Comparison of ENCODE assay signal across 8 mouse cellular contexts in the genomic region with DNA sequence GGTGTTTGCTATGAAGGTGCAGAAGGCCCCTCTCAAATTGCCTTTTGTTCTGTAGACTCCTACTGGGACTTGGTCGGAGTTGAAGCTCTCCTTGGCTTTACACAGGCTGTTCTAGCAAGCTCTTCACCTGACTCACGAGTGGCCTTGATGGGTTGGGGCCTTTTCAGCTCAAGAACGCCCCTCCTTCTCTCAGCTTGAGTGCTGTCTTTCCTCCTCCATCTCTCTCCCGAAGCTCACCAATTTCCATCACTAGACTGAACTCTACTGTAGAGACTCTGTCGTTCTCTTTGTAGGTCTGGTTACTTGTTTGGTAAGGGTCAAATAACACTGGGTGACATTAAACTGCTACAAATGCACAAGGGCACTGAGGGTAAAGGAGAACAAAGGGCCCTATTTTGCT. TPM values are rescaled to one million over a fixed set of nuclear protein-coding genes. Genes with fewer than 3 reads are reported as not detected.
A peak's percentile ranks its signal among the peaks of the same experiment; 100 is the strongest.
DNase-seq lines count a peak whose midpoint lies in the region; ATAC-seq lines count a peak whose summit lies in the region.

No protein-coding gene starts in this region.

- peak overlapping the region; percentile 90 for H3K4me3 ChIP-seq in erythroblast, embryonic 14.5 days (replicated peaks)
- peak overlapping the region; percentile 57 for H3K4me3 ChIP-seq in embryonic facial prominence, embryonic 13.5 days
- peak overlapping the region; percentile 79 for H3K4me3 ChIP-seq in liver, embryonic 12.5 days

- peak overlapping the region; percentile 94 for H3K27ac ChIP-seq in embryonic facial prominence, embryonic 13.5 days
- H3K27ac ChIP-seq in liver, embryonic 12.5 days, result peak overlapping the region; percentile 81

- H3K4me1 ChIP-seq in erythroblast, embryonic 14.5 days (ENCODE audit: control insufficient read depth), result peaks cover 16% of the 10 kb centered on the region
- peaks cover 12% of the 10 kb centered on the region for H3K4me1 ChIP-seq in embryonic facial prominence, embryonic 13.5 days
- peaks cover 18% of the 10 kb centered on the region for H3K4me1 ChIP-seq in liver, embryonic 12.5 days

- no peaks in the 10 kb centered on the region for H3K27me3 ChIP-seq in erythroblast, embryonic 14.5 days (ENCODE audit: control insufficient read depth)
- H3K27me3 ChIP-seq in embryonic facial prominence, embryonic 13.5 days, result no peaks in the 10 kb centered on the region
- H3K27me3 ChIP-seq in liver, embryonic 12.5 days (replicated peaks), result no peaks in the 10 kb centered on the region

- H3K4me2 ChIP-seq in embryonic facial prominence, embryonic 13.5 days, result peak overlapping the region; percentile 70
- peak overlapping the region; percentile 90 for H3K4me2 ChIP-seq in liver, embryonic 12.5 days

- no peak for ATAC-seq in erythroblast, adult 5-6 weeks (replicated peaks; ENCODE audit: low FRiP score, poor library complexity, severe bottlenecking)
- ATAC-seq in embryonic facial prominence, embryonic 13.5 days (ENCODE audit: insufficient number of reproducible peaks, insufficient read depth, low FRiP score, low TSS enrichment, low read depth), result no peak
- no peak for ATAC-seq in liver, embryonic 12.5 days

- H3K36me3 ChIP-seq in erythroblast, embryonic 14.5 days (ENCODE audit: control insufficient read depth), result no peaks in the 10 kb centered on the region
- H3K36me3 ChIP-seq in embryonic facial prominence, embryonic 13.5 days, result no peaks in the 10 kb centered on the region
- H3K36me3 ChIP-seq in liver, embryonic 12.5 days, result no peaks in the 10 kb centered on the region

- H3K9ac ChIP-seq in embryonic facial prominence, embryonic 13.5 days, result peak overlapping the region; percentile 74
- peak overlapping the region; percentile 79 for H3K9ac ChIP-seq in liver, embryonic 12.5 days

- WGBS in embryonic facial prominence, embryonic 13.5 days, result 74% methylated on average over 5 of the region's 5 CpGs
- 58% methylated on average over 5 of the region's 5 CpGs for WGBS in liver, embryonic 12.5 days (ENCODE audit: insufficient replicate concordance)

- no peaks in the 10 kb centered on the region for H3K9me3 ChIP-seq in erythroblast, embryonic 14.5 days (ENCODE audit: control insufficient read depth, low read length)
- no peaks in the 10 kb centered on the region for H3K9me3 ChIP-seq in embryonic facial prominence, embryonic 13.5 days
- no peaks in the 10 kb centered on the region for H3K9me3 ChIP-seq in liver, embryonic 12.5 days (replicated peaks)

- peak; percentile 50 for DNase-seq in 416B (ENCODE audit: low read depth)
- no peak for DNase-seq in left cerebral cortex, adult 18-20 months (ENCODE audit: low spot score in 2 of 2)
- no peak for DNase-seq in ovary, postnatal 14 days (ENCODE audit: low spot score)
- DNase-seq in urinary bladder, postnatal 25 days (ENCODE audit: low spot score), result no peak

RNA-seq across cellular contexts. Expression of a gene that starts 0.7 kb away (rescaled TPM):
- polyA plus RNA-seq in erythroblast, embryonic 14.5 days (2012), result 1.3 TPM in 2 replicates
- total RNA-seq in erythroblast, adult 5-6 weeks (2015; ENCODE audit: low replicate concordance), result 3.5 and 5.0 TPM in 2 replicates
- total RNA-seq in erythroblast, adult 5-6 weeks (2017; ENCODE audit: low replicate concordance), result 0.77 and 4.5 TPM in 2 replicates
- polyA plus RNA-seq in embryonic facial prominence, embryonic 13.5 days (2015; fragmentation: Nextera tagmentation; extraction: Ambion mirVana), result 23.4 and 23.9 TPM in 2 replicates
- 5.6 and 6.1 TPM in 2 replicates for polyA plus RNA-seq in liver, embryonic 12.5 days (2016; fragmentation: Nextera tagmentation; extraction: Ambion mirVana)
- total RNA-seq in left cerebral cortex, adult 18-20 months (2021), result 1 to 10 TPM; 6.4 to 7.0 TPM

RNA-seq across cellular contexts. Expression of a gene that starts 30.5 kb away (rescaled TPM):
- polyA plus RNA-seq in erythroblast, embryonic 14.5 days (2012), result 0.44 and 0.54 TPM in 2 replicates
- not detected in 2 replicates for total RNA-seq in erythroblast, adult 5-6 weeks (2015; ENCODE audit: low replicate concordance)
- total RNA-seq in erythroblast, adult 5-6 weeks (2017; ENCODE audit: low replicate concordance), result not detected in 2 replicates
- 874 and 912 TPM in 2 replicates for polyA plus RNA-seq in embryonic facial prominence, embryonic 13.5 days (2015; fragmentation: Nextera tagmentation; extraction: Ambion mirVana)
- polyA plus RNA-seq in liver, embryonic 12.5 days (2016; fragmentation: Nextera tagmentation; extraction: Ambion mirVana), result 372 and 384 TPM in 2 replicates
- 100 to 1,000 TPM in 1 of 2 experiments, 10 to 100 TPM in 1; 94.5 to 106 TPM for total RNA-seq in left cerebral cortex, adult 18-20 months (2021)

RNA-seq across cellular contexts. Expression of a gene that starts 53.8 kb away (rescaled TPM):
- not detected in 2 replicates for polyA plus RNA-seq in erythroblast, embryonic 14.5 days (2012)
- total RNA-seq in erythroblast, adult 5-6 weeks (2015; ENCODE audit: low replicate concordance), result not detected in 2 replicates
- total RNA-seq in erythroblast, adult 5-6 weeks (2017; ENCODE audit: low replicate concordance), result not detected in 2 replicates
- polyA plus RNA-seq in embryonic facial prominence, embryonic 13.5 days (2015; fragmentation: Nextera tagmentation; extraction: Ambion mirVana), result 0.34 and 0.87 TPM in 2 replicates
- polyA plus RNA-seq in liver, embryonic 12.5 days (2016; fragmentation: Nextera tagmentation; extraction: Ambion mirVana), result 0.54 and 0.91 TPM in 2 replicates
- not detected for total RNA-seq in left cerebral cortex, adult 18-20 months (2021)

Comparison
In these comparisons a context has a peak if more than half of its experiments do, and no peak if none do; other contexts are left out.
1. RNA of a gene that starts 30.5 kb away (polyA plus RNA-seq): 874 to 912 TPM in embryonic facial prominence, embryonic 13.5 days and 372 to 384 TPM in liver, embryonic 12.5 days; 0.44 to 0.54 TPM in erythroblast, embryonic 14.5 days; every median in the first group is over 100 times any median in the second.
2. Peak in every context shown above with its lines, with median percentiles within 50 percentile points of each other: H3K4me3 ChIP-seq.